Mouse (Mus musculus): ENCODE data around the gene Prss16. TPM values are rescaled to one million over a fixed set of nuclear protein-coding genes. Genes with fewer than 3 reads are reported as not detected.
A peak's percentile ranks its signal among the peaks of the same experiment; 100 is the strongest.

The Prss16 gene
- total RNA-seq, 2 experiments from 2014 or later: not detected

DNA sequence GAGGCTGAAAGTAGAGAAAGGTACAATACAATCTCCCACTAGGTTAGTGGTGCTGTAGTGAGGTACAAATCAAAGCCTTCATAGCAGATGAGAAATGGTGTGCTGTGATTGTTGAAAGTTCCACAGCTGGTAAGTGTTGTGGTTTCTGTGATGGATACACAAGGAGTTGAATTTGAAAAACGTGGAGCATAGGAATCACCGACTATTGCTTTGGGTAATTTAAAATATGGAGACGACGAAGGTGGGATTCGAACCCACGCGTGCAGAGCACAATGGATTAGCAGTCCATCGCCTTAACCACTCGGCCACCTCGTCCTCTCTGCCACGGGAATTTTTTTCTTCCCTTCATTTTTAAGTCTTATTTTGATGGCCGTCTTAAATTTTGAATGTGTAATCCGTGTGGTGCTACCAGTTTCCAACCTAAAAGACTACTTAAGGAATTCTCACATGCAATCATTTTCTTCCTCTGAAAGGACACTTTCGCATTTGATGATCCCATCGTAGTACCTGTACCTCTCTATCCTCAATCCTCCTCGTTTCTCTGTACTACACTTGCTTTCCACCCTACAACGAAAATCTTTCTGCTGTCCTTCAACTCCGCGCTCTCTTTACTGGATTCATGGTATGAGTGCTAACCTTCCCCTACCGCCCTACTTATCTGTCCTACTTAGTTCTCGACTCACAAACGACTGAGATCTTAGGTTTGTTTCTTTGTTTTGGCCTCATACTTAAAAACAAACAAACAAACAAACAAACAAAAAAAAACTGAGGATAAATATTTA, 15.4 kb downstream of the Prss16 start:
- peak in 1 of 2 experiments; percentile 21 for DNase-seq

GRCm38 (mm10) chr13:21992550-21992949, 17.0 kb downstream of the Prss16 start:
- intact Hi-C loops (cut with DNase I): no loop called here
- DNase-seq: no peak

More for the DNA sequence above, 15.4 kb downstream of the Prss16 start:
- intact Hi-C loops (cut with DNase I): no loop called here

DNA sequence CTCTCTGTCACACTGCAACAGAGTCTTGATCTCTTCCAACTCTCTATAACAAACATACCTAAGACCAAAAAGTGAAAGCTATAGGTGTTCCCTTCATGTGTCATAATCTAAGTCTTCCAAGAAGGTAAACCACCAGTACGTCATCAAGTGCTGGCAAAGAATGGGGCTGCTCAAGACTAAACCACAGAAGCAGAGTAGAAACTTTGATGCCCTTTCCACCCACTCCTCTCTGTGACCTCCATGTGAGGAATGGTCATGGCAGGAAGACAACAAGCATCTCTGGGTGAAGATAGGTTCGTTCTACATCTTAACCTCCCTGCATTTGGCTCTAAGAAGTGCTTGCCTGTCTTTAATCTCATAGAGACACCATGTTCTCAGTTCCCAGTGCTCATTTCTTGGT, 25.1 kb downstream of the Prss16 start:
- intact Hi-C loops (cut with DNase I): no loop called here

DNA sequence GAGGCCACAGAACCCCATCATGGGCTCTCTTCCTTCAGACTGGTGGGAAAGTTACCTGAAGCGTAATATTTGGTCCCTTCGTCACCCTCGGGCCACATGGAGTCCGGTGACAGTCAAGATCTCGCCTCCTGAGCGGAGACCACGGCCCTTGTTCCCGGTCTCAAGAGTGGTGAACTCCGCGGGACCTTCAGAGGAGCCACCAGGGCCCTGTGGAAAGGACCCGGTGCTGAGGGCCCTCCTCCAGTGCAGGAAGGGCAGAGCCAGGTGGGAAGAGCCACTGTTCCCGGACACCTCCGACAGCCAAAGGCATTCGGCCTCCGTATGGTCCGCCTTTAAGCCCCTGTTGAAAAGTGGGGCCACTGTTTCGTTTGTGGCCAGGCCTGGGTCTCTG, 27.7 kb downstream of the Prss16 start:
- intact Hi-C loops (cut with DNase I): no loop called here
- DNase-seq: no peak

More for the DNA sequence above, 25.1 kb downstream of the Prss16 start:
- no peak for DNase-seq

GRCm38 (mm10) chr13:21980981-21981802, 28.4 kb downstream of the Prss16 start, which contains the start of gene Pom121l2:
TSS of gene Pom121l2 (plus strand) at chr13:21981194.
- peak; percentile 71 to 75 for DNase-seq
- intact Hi-C loops (cut with DNase I): no loop called here

DNA sequence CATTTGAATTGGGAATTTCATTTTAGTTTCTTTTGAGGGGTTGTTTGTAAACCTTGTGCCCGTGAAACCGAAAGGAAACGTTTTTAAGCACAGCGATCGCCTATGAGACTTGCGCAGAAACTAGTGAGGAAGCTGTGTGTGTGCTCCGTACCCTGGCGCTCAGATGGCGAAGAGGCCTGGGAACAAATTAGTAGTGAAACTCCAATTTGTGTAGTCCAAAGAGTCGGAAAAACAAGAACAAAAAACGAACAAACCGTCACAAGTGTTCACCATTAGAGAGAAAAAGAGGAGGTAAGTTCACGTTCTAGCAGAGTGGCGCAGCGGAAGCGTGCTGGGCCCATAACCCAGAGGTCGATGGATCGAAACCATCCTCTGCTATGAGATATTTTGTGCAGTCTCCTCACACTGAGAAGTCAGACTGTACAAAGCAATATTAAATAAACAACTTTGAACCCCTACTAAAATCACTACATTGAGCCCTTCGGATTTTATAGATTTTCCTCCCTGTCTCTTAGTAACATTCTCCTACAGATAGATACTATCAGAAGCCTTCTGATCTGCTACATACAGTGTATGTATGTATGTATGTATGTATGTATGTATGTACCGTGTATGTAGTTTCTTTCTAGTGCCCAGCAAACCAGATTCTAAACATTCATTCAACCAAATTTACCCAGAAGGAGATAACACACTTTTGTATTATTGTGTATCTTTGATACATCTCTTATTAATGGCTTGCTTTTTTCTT, 34.6 kb downstream of the Prss16 start:
- peak; percentile 79 to 81 for DNase-seq
- intact Hi-C loops (cut with DNase I): loop anchor here (1.0 to 2.0 kb wide), 2 partner anchors 34 to 53 kb away; no protein-coding TSS in a partner anchor

DNA sequence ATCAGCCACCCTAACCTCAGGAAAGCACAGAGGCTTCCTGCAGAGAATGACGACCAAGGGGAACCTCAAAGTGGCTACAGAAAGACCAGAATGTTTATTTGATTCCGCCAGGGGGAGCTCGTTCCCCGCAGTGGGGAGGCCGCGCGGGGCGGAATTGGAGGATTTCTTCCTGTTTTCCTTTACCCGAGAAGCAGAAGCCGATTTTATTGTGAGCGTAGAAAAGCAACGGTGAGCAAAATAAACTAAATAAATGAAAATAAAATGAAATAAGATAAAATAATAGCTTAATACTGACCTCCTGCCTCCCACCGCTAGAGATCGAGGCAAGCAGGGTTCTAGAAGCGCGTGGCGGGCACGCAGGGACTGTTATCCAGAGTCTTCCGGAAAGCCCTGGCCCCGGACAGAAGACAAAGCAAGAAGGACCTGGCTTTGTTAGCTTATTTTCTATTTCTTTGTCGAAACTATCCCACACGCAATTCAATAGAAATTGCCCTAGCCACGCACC, 35.3 kb downstream of the Prss16 start:
- intact Hi-C loops (cut with DNase I): loop anchor here (1.0 to 2.0 kb wide), 2 partner anchors 33 to 54 kb away; no protein-coding TSS in a partner anchor
- DNase-seq: peak; percentile 94 to 96

GRCm38 (mm10) chr13:21971641-21972040, 37.9 kb downstream of the Prss16 start:
- intact Hi-C loops (cut with DNase I): no loop called here
- no peak for DNase-seq

DNA sequence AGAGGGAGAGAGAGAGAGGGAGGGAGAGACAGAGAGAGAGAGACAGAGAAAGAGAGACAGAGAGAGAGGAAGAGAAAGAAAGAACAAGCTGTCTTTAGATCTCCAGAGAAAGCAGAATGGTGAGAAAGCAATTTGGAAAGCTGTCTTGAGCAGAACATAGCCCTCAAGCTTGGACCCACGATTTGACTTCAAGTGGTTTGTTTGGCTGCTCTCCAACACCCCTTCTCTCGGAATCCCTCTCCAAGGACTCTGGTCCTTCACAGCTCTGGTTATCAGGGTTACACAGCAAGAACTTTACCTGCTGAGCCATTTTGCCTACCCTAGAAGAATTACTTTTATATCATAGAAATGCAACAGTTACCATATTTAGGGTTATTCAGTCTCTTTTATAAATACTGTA, 39.7 kb downstream of the Prss16 start:
- no peak for DNase-seq
- intact Hi-C loops (cut with DNase I): no loop called here

DNA sequence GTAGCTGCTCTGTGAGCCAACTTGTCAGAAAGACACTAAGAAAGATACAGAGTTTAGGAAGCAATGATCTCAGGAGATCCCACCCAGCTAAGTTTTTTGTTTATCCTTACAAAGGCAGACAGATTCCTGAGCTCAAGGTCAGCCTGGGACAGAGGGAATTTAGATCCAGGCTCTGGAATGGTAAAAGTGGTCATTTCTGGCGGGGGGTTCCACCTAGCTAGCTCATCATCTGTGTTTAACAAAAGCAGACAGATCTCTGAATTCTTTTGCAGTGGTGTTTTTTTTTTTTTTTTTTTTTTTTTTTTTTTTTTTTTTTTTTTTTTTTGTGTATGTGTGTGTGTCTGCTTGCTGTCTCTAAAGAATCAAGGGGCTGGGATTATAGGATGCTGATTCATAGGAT, 40.3 kb downstream of the Prss16 start:
- DNase-seq: no peak
- intact Hi-C loops (cut with DNase I): no loop called here

Small RNAs within 50 kb of the gene (microRNA-seq; reads per million reads assigned to microRNA genes)
- 0 to 0.35 reads per million in 2 experiments for gene Gm44390
- 0 reads per million in 2 experiments for gene Gm44486

Other genes starting within 250 kb of the Prss16 start
- gene Hist1h1b, start 229.1 kb downstream of the Prss16 start, total RNA-seq (2021): 100 to 1,000 TPM; 112 to 150 TPM
- gene Hist1h3i, start 226.4 kb downstream of the Prss16 start, total RNA-seq (2021): 100 to 1,000 TPM; 213 to 223 TPM
- 10 to 100 TPM; 37.7 to 43.5 TPM for gene Hist1h2an, start 222.5 kb downstream of the Prss16 start, total RNA-seq (2021)
- gene Hist1h2bp, start 222.3 kb downstream of the Prss16 start, total RNA-seq (2021): 10 to 100 TPM; 80.8 to 84.7 TPM
- gene Hist1h2bq, start 199.5 kb downstream of the Prss16 start, total RNA-seq (2021): 100 to 1,000 TPM; 177 to 197 TPM
- gene Hist1h2ao, start 199.3 kb downstream of the Prss16 start, total RNA-seq (2021): not detected
- gene Hist1h4m, start 198.0 kb downstream of the Prss16 start, total RNA-seq (2021): 100 to 1,000 TPM; 322 to 356 TPM
- 10 to 100 TPM; 39.5 to 61.3 TPM for gene Hist1h4n, start 177.5 kb downstream of the Prss16 start, total RNA-seq (2021)
- 100 to 1,000 TPM; 265 to 322 TPM for gene Hist1h2ap, start 176.2 kb downstream of the Prss16 start, total RNA-seq (2021)
- 100 to 1,000 TPM; 181 to 198 TPM for gene Hist1h2br, start 176.0 kb downstream of the Prss16 start, total RNA-seq (2021)
- 1 to 10 TPM; 1.4 to 1.9 TPM for gene Zfp184, start 64.6 kb downstream of the Prss16 start, total RNA-seq (2021)
- not detected for gene Pom121l2, start 28.5 kb downstream of the Prss16 start, total RNA-seq (2021)
- 100 to 1,000 TPM; 181 to 187 TPM for gene Hist1h2ah, start 25.8 kb upstream of the Prss16 start, total RNA-seq (2021)
- 100 to 1,000 TPM; 213 to 221 TPM for gene Hist1h2bk, start 26.1 kb upstream of the Prss16 start, total RNA-seq (2021)
- 10 to 100 TPM; 70.8 to 71.4 TPM for gene Hist1h4i, start 31.6 kb upstream of the Prss16 start, total RNA-seq (2021)
- gene Hist1h2ag, start 33.2 kb upstream of the Prss16 start, total RNA-seq (2021): 100 to 1,000 TPM; 142 to 176 TPM
- 100 to 1,000 TPM; 116 to 123 TPM for gene Hist1h2bj, start 33.5 kb upstream of the Prss16 start, total RNA-seq (2021)
- not detected for gene Vmn1r188, start 74.7 kb upstream of the Prss16 start, total RNA-seq (2021)
- gene Vmn1r189, start 96.1 kb upstream of the Prss16 start, total RNA-seq (2021): not detected
- gene Vmn1r191, start 174.2 kb upstream of the Prss16 start, total RNA-seq (2021): not detected
- gene Vmn1r192, start 181.4 kb upstream of the Prss16 start, total RNA-seq (2021): not detected
- not detected for gene Vmn1r193, start 213.4 kb upstream of the Prss16 start, total RNA-seq (2021)
- gene Vmn1r194, start 234.5 kb upstream of the Prss16 start, total RNA-seq (2021): not detected